Mouse (Mus musculus): Measurements from ENCODE around the gene Trpc5. TPM values are rescaled to one million over a fixed set of nuclear protein-coding genes. Genes with fewer than 3 reads are reported as not detected.

Gene Trpc5
- total RNA-seq, 2 experiments from 2014 or later, result not detected

GRCm38 (mm10) chrX:144338355-144338754 lies 349.6 kb downstream of the Trpc5 start:
- no peak for ATAC-seq (replicated peaks; ENCODE audit: low FRiP score, poor library complexity, severe bottlenecking)

- ATAC-seq (replicated peaks; ENCODE audit: low FRiP score, poor library complexity, severe bottlenecking), result no peak
Measured at GRCm38 (mm10) chrX:144337938-144338337, 350.0 kb downstream of the Trpc5 start.

- no peak for ATAC-seq (replicated peaks; ENCODE audit: low FRiP score, poor library complexity, severe bottlenecking)
Measured at GRCm38 (mm10) chrX:144335332-144336015, 352.5 kb downstream of the Trpc5 start.

Other genes starting within 250 kb of the Trpc5 start
- not detected in 2 replicates for gene Trpc5os, start 231.6 kb downstream of the Trpc5 start, total RNA-seq (2015; ENCODE audit: low replicate concordance)
- not detected in 2 replicates for gene Trpc5os, start 231.6 kb downstream of the Trpc5 start, total RNA-seq (2017; ENCODE audit: low replicate concordance)
- not detected in 2 replicates for gene Rtl4, start 727 bp upstream of the Trpc5 start, total RNA-seq (2015; ENCODE audit: low replicate concordance)
- not detected in 2 replicates for gene Rtl4, start 727 bp upstream of the Trpc5 start, total RNA-seq (2017; ENCODE audit: low replicate concordance)

Data from erythroblast, adult 5-6 weeks (primary cell).